ENCODE assay signal across 9 mouse cellular contexts in genomic region chr8:11498281-11498680, GRCm38 (mm10). TPM values are rescaled to one million over a fixed set of nuclear protein-coding genes. Genes with fewer than 3 reads are reported as not detected.
DNase-seq lines count a peak whose midpoint lies in the region; ATAC-seq and TF ChIP-seq lines count a peak whose summit lies in the region.
"Had no signal": no experiment of that assay in that cellular context is flagged by ENCODE, and none has a peak within 500 bp of the region (broad histone marks: within the 10 kb centered on the region; RNA-seq: fewer than 3 reads in every experiment).

No protein-coding gene starts in this region.

- WGBS in hindbrain, embryonic 13.5 days: 80% methylated on average over 12 of the region's 12 CpGs

- no peaks in the 10 kb centered on the region for H3K4me1 ChIP-seq in ES-Bruce4 (ENCODE audit: control insufficient read depth, insufficient read depth, low read length)
- peaks cover 27% of the 10 kb centered on the region for H3K4me1 ChIP-seq in hindbrain, embryonic 13.5 days (replicated peaks)

- TF ChIP-seq EP300 in ES-Bruce4 (IDR thresholded peaks at IDR 0.05; ENCODE audit: insufficient read depth, low read depth, low read length): no peak

- TF ChIP-seq POLR2A in ES-Bruce4 (IDR thresholded peaks at IDR 0.05; ENCODE audit: insufficient read depth, low read length): no peak

- TF ChIP-seq CTCF in gastrocnemius, adult 2 months (IDR thresholded peaks at IDR 0.05): no peak
- no peak for TF ChIP-seq CTCF in ES-Bruce4 (IDR thresholded peaks at IDR 0.05; ENCODE audit: low read depth, low read length)

- H3K27ac ChIP-seq in gastrocnemius, adult 2 months: no peak overlapping the region
- no peak overlapping the region for H3K27ac ChIP-seq in ES-Bruce4 (ENCODE audit: insufficient read depth, low read length)
- no peak overlapping the region for H3K27ac ChIP-seq in hindbrain, embryonic 13.5 days

- peak overlapping the region; percentile 93 for H3K4me3 ChIP-seq in gastrocnemius, adult 2 months
- peak overlapping the region; percentile 93 for H3K4me3 ChIP-seq in ES-Bruce4 (ENCODE audit: low read depth, low read length)
- peak overlapping the region; percentile 83 for H3K4me3 ChIP-seq in hindbrain, embryonic 13.5 days

- intact Hi-C loops in gastrocnemius, adult 2 months (cut with DNase I): loop anchor here (5.0 kb wide), 1 partner anchor 204 kb away; the partner anchor contains the start of gene 1700016D06Rik
- intact Hi-C loops in gastrocnemius, postnatal 14 days (cut with DNase I; ENCODE audit: low total_unique reads): no loop called here

- peak overlapping the region; percentile 69 for H3K4me2 ChIP-seq in hindbrain, embryonic 13.5 days

- no peaks in the 10 kb centered on the region for H3K27me3 ChIP-seq in ES-Bruce4 (ENCODE audit: control insufficient read depth, insufficient read depth, low read length, poor library complexity, severe bottlenecking)
- H3K27me3 ChIP-seq in hindbrain, embryonic 13.5 days: peaks cover 8% of the 10 kb centered on the region

- ATAC-seq in hindbrain, embryonic 13.5 days (ENCODE audit: low FRiP score): no peak

- DNase-seq in gastrocnemius, adult 2 months: no peak
- no peak for DNase-seq in gastrocnemius, postnatal 14 days
- peak; percentile 60 for DNase-seq in lung, postnatal 25 days (ENCODE audit: low spot score)
- DNase-seq in retina, postnatal 1 day: no peak
- no peak for DNase-seq in embryo, embryonic 9.5 days (ENCODE audit: extremely low spot score)
- DNase-seq in MN1 (ENCODE audit: low spot score): no peak
- DNase-seq: cerebellum, adult 11 months had no signal

- H3K9me3 ChIP-seq in ES-Bruce4 (replicated peaks; ENCODE audit: control insufficient read depth, insufficient read depth, low read length, poor library complexity, severe bottlenecking): no peaks in the 10 kb centered on the region
- H3K9me3 ChIP-seq in hindbrain, embryonic 13.5 days: no peaks in the 10 kb centered on the region

- H3K36me3 ChIP-seq in ES-Bruce4 (ENCODE audit: control insufficient read depth, insufficient read depth, low read length, poor library complexity, severe bottlenecking): peaks cover 2% of the 10 kb centered on the region; the same call in 1 of the 2 replicates
- H3K36me3 ChIP-seq in hindbrain, embryonic 13.5 days: peaks cover 17% of the 10 kb centered on the region

- peak overlapping the region; percentile 83 for H3K9ac ChIP-seq in ES-Bruce4 (ENCODE audit: low read depth, poor library complexity, severe bottlenecking)
- H3K9ac ChIP-seq in hindbrain, embryonic 13.5 days: peak overlapping the region; percentile 87; the same call in 1 of the 2 replicates

RNA-seq across cellular contexts. Expression of gene Naxd, which starts 1.0 kb away (rescaled TPM):
- 10 to 100 TPM; 28.1 to 31.2 TPM for total RNA-seq in gastrocnemius, adult 2 months (2021)
- 10 to 100 TPM; 23.4 to 27.3 TPM for total RNA-seq in gastrocnemius, postnatal 14 days (2021)
- 34.7 and 35.5 TPM in 2 replicates for polyA plus RNA-seq in ES-Bruce4 (2011; ENCODE audit: insufficient read depth, insufficient read length, low read depth, missing spikeins)
- polyA plus RNA-seq in hindbrain, embryonic 13.5 days (2015; fragmentation: Nextera tagmentation; extraction: Ambion mirVana): 153 and 161 TPM in 2 replicates

RNA-seq across cellular contexts. Expression of gene Rab20, which starts 19.8 kb away (rescaled TPM):
- total RNA-seq in gastrocnemius, adult 2 months (2021): 1 to 10 TPM; 1.3 to 2.5 TPM
- total RNA-seq in gastrocnemius, postnatal 14 days (2021): under 1 TPM; 0.53 to 0.69 TPM
- polyA plus RNA-seq in ES-Bruce4 (2011; ENCODE audit: insufficient read depth, insufficient read length, low read depth, missing spikeins): 1.4 and 1.6 TPM in 2 replicates
- 1.1 and 1.8 TPM in 2 replicates for polyA plus RNA-seq in hindbrain, embryonic 13.5 days (2015; fragmentation: Nextera tagmentation; extraction: Ambion mirVana)

RNA-seq across cellular contexts. Expression of gene Cars2, which starts 52.3 kb away (rescaled TPM):
- total RNA-seq in gastrocnemius, adult 2 months (2021): 10 to 100 TPM; 13.8 to 19.4 TPM
- total RNA-seq in gastrocnemius, postnatal 14 days (2021): 10 to 100 TPM; 12.8 to 13.8 TPM
- polyA plus RNA-seq in ES-Bruce4 (2011; ENCODE audit: insufficient read depth, insufficient read length, low read depth, missing spikeins): 19.5 and 19.9 TPM in 2 replicates
- polyA plus RNA-seq in hindbrain, embryonic 13.5 days (2015; fragmentation: Nextera tagmentation; extraction: Ambion mirVana): 22.6 and 23.8 TPM in 2 replicates

RNA-seq across cellular contexts. Expression of gene Ing1, which starts 57.1 kb away (rescaled TPM):
- 10 to 100 TPM; 15.5 to 19.9 TPM for total RNA-seq in gastrocnemius, adult 2 months (2021)
- total RNA-seq in gastrocnemius, postnatal 14 days (2021): 10 to 100 TPM; 21.0 to 21.2 TPM
- polyA plus RNA-seq in ES-Bruce4 (2011; ENCODE audit: insufficient read depth, insufficient read length, low read depth, missing spikeins): 58.2 and 59.1 TPM in 2 replicates
- 40.7 and 44.7 TPM in 2 replicates for polyA plus RNA-seq in hindbrain, embryonic 13.5 days (2015; fragmentation: Nextera tagmentation; extraction: Ambion mirVana)
